Mouse (Mus musculus): ENCODE measurements around the gene Alox8. TPM values are rescaled to one million over a fixed set of nuclear protein-coding genes. Genes with fewer than 3 reads are reported as not detected.

Alox8 gene
- total RNA-seq (2021): 1 to 10 TPM; 6.0 to 8.2 TPM

DNA sequence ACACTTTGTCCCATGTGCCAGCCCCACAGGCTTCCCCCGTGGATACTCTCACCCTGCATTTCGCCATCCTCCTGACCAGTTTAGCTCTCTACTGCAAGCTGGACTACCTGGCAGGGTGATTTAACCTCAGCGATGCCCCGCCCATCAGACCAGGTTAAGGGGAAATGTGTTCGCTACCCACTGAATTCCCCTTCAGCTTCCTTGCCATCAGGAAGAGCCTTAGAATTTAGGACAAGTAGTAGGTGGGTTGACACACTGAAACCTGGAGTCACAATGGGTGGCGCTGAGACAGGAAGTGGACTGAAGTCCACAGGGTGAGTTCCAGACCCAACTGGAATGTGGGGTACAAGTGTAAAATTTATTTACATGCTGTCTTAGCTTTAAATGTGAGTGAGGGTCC, at the start of gene Alox8:
TSS of gene Alox8 (minus strand) at position 101 of the 400 bp plus-strand sequence.
- DNase-seq (ENCODE audit: extremely low spot score in 1 of 2, low spot score in 1 of 2): no peak

DNA sequence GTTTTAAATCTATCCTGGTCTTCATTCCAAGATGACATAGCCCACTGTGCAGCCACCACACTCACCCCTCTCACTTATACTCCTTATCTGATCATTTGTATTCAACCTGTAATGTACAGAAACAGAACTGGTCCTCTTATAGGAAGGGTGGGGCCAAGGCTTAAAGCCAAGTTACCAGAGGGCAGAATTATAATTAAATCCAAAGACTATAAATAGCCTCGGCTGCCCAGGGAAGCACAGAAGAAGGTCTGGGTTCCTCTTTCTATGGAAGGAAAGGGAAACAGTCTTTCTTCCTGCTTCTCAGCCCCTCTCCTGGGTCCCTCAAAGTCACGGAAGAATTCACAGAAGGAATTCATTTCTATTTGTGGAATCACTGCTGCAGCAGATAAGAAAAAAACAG, 48.0 kb upstream of the Alox8 start:
- DNase-seq (ENCODE audit: extremely low spot score in 1 of 2, low spot score in 1 of 2): no peak

DNA sequence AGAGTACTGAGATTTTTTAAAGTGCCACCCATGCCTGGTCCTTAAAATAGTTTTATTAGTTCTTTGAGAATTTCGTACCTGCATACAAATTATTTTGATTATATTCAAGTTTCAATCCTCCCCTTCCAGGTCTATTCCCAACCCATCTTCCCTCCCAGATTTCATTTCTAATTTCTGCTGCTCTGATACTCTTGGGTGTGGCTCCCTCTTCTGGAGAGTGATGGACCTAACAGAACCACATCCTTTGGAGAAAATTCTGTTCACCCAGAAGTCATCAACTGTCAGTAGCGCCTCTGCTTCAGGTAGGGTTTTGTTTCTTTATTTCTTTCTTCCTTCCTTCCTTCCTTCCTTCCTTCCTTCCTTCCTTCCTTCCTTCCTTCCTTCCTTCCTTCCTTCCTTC, 47.3 kb upstream of the Alox8 start:
- DNase-seq (ENCODE audit: extremely low spot score in 1 of 2, low spot score in 1 of 2): peak in 1 of 2 experiments; percentile 53

DNA sequence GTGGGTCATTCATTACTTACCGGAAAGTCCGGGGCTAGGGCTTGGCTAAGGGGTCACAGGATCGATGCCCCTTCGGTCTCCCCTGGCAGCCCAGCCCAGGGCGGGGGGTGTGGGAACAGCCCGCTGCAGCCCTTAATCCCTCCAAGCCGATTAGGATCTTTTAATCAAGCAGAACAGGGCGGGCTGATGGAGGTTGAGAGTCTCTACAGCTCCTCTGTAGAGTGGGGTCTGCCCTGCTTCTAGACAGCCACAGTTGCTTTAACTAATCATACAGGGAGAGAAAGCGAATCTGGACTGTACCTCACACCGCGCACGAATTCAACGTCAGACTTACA, 39.2 kb upstream of the Alox8 start, which contains the start of gene Gucy2e:
TSS of gene Gucy2e (minus strand) at position 111 of the 335 bp plus-strand sequence.
- no peak for DNase-seq (ENCODE audit: extremely low spot score in 1 of 2, low spot score in 1 of 2)

DNA sequence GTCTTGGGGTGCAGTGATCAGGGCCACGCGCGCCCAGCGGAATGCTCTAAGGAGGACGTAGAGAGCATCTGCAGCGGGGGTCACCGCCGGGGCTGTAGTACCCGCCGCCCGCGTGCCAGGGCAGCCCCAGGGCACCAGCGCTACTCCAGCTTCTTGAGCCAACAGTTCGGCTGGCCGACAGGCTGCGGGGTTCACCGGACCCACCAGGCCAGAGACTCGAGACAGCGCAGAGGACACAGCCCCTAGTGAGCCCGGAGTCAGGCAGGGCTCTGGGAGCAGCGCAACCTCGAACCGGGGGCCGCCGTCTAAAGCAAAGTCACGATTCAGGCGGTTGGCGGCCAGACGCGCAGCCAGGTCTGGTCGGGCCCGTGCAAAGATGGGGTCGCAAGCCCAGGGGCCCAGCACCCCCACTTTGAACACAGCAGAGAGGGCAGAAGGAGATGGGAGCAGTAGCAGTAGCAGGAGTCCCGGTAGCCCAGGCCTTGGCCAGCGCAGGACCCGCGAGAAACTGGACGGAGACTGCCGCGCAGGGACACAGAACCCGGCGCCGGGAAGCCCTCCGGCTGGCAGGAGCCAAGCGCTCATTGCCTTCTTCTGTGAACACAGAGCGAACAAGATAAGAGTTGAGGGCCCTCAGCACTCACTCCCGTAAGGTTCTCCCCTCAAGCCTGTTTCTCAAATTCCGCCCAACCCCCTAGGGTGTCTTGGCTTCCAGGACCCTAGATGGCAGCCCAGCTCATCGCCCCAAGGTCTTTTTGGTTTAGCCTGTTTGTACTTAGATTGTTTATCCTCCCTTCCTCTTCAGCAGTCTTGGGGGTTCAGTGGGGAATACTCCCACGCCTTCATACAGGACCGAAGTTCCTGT, 38.6 kb upstream of the Alox8 start:
- DNase-seq (ENCODE audit: extremely low spot score in 1 of 2, low spot score in 1 of 2): no peak

DNA sequence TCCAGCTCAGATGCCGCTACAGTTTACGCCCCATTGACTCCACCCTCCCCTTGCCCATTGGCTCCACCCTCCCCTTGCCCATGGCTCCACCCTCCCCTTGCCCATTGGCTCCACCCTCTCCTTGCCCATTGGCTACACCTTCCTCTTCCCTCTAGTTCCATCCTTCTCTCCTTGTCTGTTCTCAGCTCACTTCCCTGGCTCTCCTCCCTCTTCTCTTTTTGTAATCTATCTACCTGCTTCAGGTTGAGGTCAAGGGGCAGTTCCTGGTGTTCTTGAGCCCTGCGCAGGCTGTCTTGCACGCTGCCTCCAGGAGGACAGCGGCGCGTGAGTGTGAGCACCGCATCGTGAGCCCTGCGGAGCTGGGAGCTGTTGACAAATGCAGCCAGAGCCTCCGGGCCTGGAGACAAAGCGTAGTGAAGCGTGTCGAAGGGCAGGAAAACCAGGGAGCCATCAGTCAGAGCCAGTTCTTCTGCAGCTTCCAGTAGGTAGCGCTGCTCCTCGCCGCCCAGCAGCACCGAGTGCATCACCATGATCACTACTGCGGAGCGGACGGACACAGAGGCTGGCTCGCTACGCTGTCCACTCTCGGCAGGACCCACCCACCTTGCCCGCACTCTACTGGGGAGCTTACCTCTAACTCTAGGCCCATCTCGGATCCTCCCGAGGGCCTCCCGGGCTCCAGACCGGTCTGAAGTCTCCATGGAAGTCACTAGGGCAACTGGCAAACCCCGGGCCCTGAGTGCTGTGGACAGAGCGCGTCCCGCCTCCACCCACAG, 37.8 kb upstream of the Alox8 start:
- DNase-seq (ENCODE audit: extremely low spot score in 1 of 2, low spot score in 1 of 2): peak; percentile 48 to 52

DNA sequence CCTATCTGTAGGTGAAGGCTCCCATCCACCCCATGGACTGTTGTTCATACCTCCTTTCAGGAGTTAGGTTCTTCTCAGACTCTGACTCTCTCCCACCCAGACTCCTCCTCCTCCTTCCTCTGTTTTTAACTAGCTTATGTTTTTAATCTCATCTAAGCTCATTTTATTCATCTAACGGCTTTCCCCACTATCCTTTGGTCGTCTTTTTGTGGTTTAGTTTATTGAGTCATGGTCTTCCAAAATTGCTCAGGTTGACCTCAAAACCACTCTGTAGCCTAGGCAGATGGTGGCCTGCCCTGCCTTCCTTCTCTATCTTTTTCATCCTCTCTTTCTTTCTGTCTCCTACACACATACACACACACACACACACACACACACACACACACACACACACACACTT, 35.5 kb upstream of the Alox8 start:
- no peak for DNase-seq (ENCODE audit: extremely low spot score in 1 of 2, low spot score in 1 of 2)

DNA sequence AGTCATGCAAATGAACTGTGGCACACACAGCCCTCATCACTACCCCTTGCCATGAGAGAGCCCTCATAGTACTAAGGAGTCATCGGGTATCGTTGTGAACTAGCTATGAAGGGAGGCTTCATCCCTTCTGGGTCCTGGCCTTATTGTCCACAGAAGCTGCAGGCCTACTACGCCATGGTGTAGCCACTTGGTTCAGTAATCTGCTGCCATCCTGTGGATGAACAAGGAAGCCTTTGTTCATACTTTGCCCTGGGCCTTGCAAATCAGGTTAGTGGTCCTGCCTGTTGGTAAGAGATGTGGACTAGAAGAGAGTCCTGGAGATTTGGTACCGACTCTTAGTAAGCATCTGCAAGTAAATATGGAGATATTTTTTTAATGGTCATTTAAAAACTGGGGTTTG, 32.8 kb upstream of the Alox8 start:
- no peak for DNase-seq (ENCODE audit: extremely low spot score in 1 of 2, low spot score in 1 of 2)

DNA sequence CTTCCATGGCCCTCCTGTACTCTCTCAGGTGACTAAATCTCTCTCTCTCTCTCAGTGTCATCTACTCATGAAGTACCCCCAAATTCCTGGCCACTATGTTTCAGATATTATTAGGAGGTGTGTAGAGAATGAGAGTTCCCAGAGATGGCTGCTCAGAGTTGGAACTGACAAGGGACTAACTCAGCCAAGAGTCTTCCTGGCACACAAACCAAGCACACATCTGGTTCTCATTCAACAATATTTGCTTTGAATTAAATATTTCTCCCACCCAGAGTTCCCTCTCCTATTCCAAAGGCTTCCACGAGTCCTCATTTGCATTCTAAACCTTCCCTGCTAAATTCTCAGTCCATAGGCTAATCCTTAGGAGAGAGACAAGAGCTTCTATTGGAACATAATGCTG, 28.1 kb upstream of the Alox8 start:
- DNase-seq (ENCODE audit: extremely low spot score in 1 of 2, low spot score in 1 of 2): no peak

DNA sequence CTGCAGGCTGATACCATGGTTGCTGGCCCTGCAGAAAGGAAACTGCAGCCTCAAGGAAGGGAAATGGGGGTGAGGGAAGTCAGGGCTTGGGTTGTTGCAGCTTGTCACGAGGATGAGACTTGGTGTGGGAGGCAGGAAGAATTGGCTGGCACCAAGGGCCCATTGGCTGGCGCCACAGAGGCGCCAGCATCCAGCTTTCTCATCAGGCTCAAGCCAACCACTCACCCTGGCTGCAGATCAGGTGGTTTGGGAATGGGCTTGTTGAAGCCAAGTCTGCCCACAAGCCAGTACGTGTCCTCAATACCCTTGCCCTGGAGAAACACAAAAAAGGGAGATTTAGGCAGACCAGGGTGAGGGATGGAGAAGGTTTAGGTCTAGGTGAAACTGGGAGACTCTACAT, 25.5 kb upstream of the Alox8 start:
- no peak for DNase-seq (ENCODE audit: extremely low spot score in 1 of 2, low spot score in 1 of 2)

DNA sequence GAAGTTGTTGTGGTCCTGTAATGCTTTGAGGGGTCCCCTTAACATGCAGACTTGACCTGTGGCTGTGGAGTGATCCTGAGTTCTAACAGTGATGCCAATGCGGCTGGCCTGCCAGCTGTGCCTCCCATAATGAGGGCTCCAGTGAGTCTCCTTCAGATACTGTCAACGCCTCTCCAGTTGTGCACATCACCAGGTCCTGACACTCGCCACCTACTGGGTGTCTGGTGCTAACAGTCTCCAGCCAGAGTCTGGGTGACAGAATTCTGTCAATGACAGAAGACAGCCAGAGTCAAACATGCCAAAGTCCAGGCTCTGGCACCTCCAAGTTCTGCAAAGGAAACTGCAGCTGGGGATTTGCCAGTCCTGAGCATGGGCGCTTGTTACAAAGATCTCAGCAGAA, 23.4 kb upstream of the Alox8 start:
- DNase-seq (ENCODE audit: extremely low spot score in 1 of 2, low spot score in 1 of 2): no peak

DNA sequence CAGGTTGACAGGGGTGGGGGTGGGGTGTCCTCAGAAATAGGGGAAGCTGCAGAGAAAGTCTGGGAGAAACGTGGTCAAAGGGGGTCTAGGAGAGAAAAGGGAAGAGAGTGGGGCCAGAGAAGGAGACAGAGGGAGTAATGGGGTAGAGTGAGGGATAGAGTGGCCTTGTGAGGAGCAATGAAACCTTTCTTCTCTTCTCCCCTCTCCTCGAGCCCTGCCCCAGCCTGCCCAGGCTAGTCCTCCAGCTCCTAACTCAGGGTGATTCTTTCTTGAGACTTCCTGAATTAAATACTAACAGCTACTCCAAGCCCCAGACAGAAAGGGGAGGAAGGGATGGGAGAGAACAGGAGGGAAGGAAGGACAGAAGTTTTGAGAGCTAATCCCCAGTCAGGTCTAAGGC, 21.0 kb upstream of the Alox8 start:
- no peak for DNase-seq (ENCODE audit: extremely low spot score in 1 of 2, low spot score in 1 of 2)

DNA sequence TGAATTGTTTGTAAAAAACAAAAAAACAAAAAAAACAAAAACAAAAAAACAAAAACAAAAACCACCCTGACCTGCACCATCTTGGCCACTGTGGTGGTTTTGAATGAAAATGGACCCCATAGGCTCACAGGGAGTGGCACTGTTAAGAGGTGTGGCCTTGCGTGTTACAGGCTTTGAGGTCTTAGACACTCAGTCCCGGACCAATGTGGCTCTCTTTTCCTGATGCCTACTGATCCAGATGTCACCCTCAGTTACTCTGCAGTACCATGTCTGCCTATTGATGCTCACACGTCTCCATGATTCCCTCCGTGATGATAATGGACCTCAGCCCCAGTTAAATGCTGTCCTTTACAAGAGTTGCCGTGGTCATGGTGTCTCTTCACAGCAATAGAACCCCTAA, 19.8 kb upstream of the Alox8 start:
- DNase-seq (ENCODE audit: extremely low spot score in 1 of 2, low spot score in 1 of 2): no peak

DNA sequence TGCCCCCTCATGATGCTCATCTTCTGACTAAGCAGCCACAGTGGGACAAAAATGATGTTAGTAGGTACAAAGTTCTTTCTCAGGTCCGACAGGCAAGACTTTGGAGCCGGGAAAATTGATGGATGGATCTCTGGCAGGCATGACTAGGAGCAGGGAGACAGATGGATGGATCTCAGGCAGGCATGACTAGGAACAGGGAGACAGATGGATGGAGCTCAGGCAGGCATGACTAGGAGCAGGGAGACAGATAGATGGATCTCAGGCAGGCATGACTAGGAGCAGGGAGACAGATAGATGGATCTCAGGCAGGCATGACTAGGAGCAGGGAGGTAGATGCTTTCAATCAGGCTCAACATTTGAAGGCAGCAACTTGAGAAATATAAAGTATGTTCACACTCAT, 13.8 kb upstream of the Alox8 start:
- peak in 1 of 2 experiments; percentile 21 for DNase-seq (ENCODE audit: extremely low spot score in 1 of 2, low spot score in 1 of 2)

DNA sequence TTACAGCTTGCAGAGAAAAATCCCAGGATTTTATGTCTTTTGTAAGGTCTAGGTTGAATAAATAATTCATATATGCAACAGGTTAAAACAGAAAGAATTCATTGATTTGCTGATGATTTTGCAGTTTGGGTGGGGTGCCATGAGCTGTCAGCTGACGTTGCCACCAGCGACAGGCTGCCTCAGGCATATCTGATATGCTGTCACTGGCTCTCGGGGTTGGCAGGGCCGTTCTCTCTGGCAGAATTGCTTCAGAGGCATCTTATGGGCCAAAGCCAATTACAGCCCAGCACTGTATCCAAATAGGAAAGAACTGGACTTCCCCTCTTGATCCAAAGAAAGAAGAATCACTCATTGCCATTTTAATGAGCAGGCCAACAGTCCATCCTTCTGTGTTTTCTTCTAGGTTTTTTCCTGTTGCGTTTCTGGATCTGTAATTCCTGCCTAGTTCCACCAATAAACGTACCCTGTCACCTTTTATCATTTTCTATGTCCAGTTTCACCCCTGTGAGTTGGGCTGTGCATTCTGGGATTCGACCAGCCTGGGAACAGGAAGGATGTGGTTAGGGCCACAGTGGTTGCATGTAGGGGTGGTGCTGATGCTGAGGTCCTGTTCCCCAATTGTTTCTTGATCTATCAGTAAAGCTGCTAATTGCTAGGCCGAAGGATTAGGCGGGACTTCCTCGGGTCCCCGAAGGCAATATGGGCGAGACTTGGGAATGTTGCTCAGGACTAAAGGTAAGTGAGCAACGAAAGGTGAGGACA, 5.0 kb upstream of the Alox8 start:
- no peak for DNase-seq (ENCODE audit: extremely low spot score in 1 of 2, low spot score in 1 of 2)

DNA sequence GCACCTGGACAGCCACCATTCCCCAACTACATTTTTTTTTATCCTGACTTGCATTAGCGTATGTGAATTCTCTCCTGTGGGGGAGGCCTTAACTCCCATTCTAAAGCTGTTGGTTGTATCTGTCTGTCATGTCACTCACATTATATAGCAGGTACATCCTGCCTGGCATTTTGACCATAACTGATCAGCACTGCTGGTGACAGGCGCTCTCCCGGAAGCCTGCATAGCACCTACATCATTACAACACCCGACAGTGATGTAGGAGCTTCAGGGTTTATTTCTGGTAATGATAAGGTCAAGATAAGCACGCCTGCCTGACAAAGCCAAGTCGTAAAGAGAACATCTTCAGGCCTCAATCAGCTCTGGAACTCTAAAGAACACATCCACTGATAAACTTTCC, 2.6 kb upstream of the Alox8 start:
- no peak for DNase-seq (ENCODE audit: extremely low spot score in 1 of 2, low spot score in 1 of 2)

DNA sequence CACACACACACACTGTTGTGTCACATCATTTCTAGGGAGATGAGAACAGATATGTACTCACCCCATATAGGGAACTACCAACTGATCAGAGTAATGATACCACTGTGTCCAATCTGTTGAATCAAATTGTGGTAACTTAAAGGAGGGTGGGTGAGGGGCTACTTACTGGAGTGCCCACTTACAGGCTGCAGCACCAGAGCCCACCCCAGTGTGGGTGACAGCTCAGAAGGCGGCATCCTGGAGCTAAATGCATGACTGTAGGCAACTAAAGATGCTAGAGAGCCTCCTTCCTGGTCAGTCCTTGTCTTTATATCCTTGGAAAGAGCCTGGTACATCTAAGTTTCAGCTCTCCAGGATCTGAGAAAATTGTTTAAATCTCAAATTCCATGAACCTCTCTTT, 1.6 kb upstream of the Alox8 start:
- no peak for DNase-seq (ENCODE audit: extremely low spot score in 1 of 2, low spot score in 1 of 2)

DNA sequence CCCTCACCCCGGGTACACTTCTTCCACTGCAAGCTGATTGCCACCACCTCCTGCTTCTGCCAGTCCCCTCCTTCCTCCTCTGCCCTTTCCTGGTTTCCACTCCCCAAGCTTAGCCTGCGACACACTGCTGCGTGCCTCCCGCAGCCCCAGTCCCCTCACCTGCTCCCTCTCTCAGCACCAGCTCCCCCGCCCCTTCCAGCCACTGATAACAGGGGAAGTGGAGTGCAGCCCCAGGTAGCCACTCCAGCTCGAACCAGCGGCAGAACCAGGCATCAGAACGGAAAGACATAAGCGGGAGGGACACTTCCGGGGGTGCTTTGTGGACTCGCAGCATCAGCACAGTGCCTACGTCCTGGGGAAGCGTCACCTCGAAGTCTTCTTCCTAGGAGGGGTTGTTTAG, 449 bp downstream of the Alox8 start:
- DNase-seq (ENCODE audit: extremely low spot score in 1 of 2, low spot score in 1 of 2): no peak

DNA sequence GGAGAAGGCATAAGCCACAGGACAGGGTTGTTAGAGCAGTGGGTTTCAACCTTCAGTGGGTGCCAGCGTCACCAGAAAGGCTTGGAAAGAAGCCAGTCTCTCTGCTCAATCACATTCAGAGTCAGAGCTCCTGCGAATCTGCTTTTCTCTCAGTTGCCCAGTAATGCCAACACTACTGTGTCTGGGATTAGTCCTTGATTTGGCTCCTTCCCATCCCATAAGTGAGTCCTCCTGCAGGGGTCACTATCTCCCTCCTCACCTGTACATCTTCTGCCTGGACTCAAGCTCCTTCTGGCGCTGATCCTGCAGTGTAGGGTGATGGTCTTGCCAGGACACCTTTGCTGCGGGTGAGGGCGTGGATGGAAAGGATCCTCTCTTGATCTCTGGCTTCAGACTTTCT, 877 bp downstream of the Alox8 start:
- no peak for DNase-seq (ENCODE audit: extremely low spot score in 1 of 2, low spot score in 1 of 2)

DNA sequence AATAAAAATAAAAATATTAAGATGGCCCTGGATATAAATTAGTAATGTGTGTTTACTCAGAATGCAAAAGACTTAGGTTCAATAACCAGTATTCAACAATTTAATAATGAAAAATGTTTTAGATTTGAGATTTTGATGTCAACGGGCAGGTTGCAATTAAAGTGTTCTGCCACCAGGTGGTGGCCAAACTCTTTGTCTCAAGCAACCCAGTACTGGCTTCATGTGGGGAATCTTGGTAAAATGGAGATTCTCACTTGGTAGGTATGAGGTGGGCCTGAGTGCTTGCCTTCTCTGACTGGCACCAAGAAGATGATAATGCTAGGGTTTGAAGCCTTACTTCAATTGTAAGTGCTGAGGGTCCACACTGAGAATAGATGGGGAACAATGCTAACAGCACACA, 4.8 kb downstream of the Alox8 start:
- DNase-seq (ENCODE audit: extremely low spot score in 1 of 2, low spot score in 1 of 2): peak in 1 of 2 experiments; percentile 47

DNA sequence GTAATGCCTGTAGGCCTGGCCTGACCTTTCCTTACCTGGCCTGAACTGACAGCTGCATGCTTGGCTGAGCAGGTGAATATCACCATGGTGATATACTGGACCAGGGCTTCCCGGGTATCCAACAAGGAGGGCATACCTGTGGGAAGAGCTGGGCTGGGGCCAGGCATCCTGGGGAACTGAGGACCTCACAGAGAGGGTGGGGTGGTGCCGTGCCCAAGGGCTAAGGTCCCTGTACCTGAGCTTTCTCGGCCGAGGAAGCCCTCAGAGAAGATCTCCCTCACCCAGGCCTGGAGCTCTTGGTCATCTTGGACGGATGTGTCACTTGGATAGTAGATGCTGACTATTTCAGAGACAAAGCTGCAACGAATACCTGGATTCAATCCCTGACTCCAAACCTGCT, 11.7 kb downstream of the Alox8 start:
- DNase-seq (ENCODE audit: extremely low spot score in 1 of 2, low spot score in 1 of 2): no peak

Data from layer of hippocampus, postnatal 25 days (tissue).